Mouse (Mus musculus): ENCODE results near the gene Sccpdh. TPM values are rescaled to one million over a fixed set of nuclear protein-coding genes. Genes with fewer than 3 reads are reported as not detected.

Sccpdh gene
- polyA plus RNA-seq, 1 experiment from 2014 or later, result 86.9 TPM

GRCm38 (mm10) chr1:179734500-179735474, 66.8 kb downstream of the Sccpdh start:
- no peaks in the 10 kb centered on the region for H3K9me3 ChIP-seq (replicated peaks)
- H3K4me3 ChIP-seq, result 0 out of 2 replicates have a peak overlapping the region, but pooled peaks have one; percentile 20
- ATAC-seq (ENCODE audit: insufficient number of reproducible peaks, low FRiP score), result peak; percentile 22; the same call in 1 of the 2 replicates
- WGBS, result 27% methylated on average over 15 of the region's 15 CpGs
- H3K4me2 ChIP-seq, result peak overlapping the region; percentile 50
- H3K36me3 ChIP-seq, result no peaks in the 10 kb centered on the region
- no peaks in the 10 kb centered on the region for H3K4me1 ChIP-seq (replicated peaks)
- no peak overlapping the region for H3K27ac ChIP-seq (ENCODE audit: poor library complexity, severe bottlenecking)
- no peak overlapping the region for H3K9ac ChIP-seq
- no peaks in the 10 kb centered on the region for H3K27me3 ChIP-seq (replicated peaks)

GRCm38 (mm10) chr1:179736483-179736882, 68.5 kb downstream of the Sccpdh start:
- no peaks in the 10 kb centered on the region for H3K4me1 ChIP-seq (replicated peaks)
- H3K36me3 ChIP-seq, result no peaks in the 10 kb centered on the region
- H3K9ac ChIP-seq, result no peak overlapping the region
- H3K9me3 ChIP-seq (replicated peaks), result no peaks in the 10 kb centered on the region
- no peak for ATAC-seq (ENCODE audit: insufficient number of reproducible peaks, low FRiP score)
- no peak overlapping the region for H3K27ac ChIP-seq (ENCODE audit: poor library complexity, severe bottlenecking)
- 81% methylated on average over 3 of the region's 3 CpGs for WGBS
- H3K4me2 ChIP-seq, result no peak overlapping the region
- H3K27me3 ChIP-seq (replicated peaks), result no peaks in the 10 kb centered on the region
- no peak overlapping the region for H3K4me3 ChIP-seq

Other genes with a start within 250 kb of the Sccpdh start
- 11.5 and 12.2 TPM in 2 replicates for gene Smyd3, start 150.2 kb upstream of the Sccpdh start, polyA plus RNA-seq (2016; fragmentation: Nextera tagmentation; extraction: Ambion mirVana)
- 25.6 and 26.1 TPM in 2 replicates for gene Tfb2m, start 121.9 kb upstream of the Sccpdh start, polyA plus RNA-seq (2016; fragmentation: Nextera tagmentation; extraction: Ambion mirVana)
- gene Cnst, start 121.8 kb upstream of the Sccpdh start, polyA plus RNA-seq (2016; fragmentation: Nextera tagmentation; extraction: Ambion mirVana), result 20.5 and 22.2 TPM in 2 replicates
- gene Kif28, start 77.1 kb downstream of the Sccpdh start, polyA plus RNA-seq (2016; fragmentation: Nextera tagmentation; extraction: Ambion mirVana), result not detected in 2 replicates
- gene Gm10518, start 135.2 kb downstream of the Sccpdh start, polyA plus RNA-seq (2016; fragmentation: Nextera tagmentation; extraction: Ambion mirVana), result 0.26 TPM in 1 of 2 replicates, not detected in the other
- 22.5 and 23.9 TPM in 2 replicates for gene Ahctf1, start 135.5 kb downstream of the Sccpdh start, polyA plus RNA-seq (2016; fragmentation: Nextera tagmentation; extraction: Ambion mirVana)